In genomic region chr4:136425000-136425288, GRCm38 (mm10) we compare ENCODE assay signal across 8 mouse cellular contexts. TPM values are rescaled to one million over a fixed set of nuclear protein-coding genes. Genes with fewer than 3 reads are reported as not detected.
A peak's percentile ranks its signal among the peaks of the same experiment; 100 is the strongest.
DNase-seq lines count a peak whose midpoint lies in the region; ATAC-seq and TF ChIP-seq lines count a peak whose summit lies in the region.

No protein-coding gene starts in this region.

- TF ChIP-seq CTCF in heart, postnatal 0 days (IDR thresholded peaks at IDR 0.05; ENCODE audit: low read depth), result peak; percentile 26; the same call in 1 of the 2 replicates

- H3K27ac ChIP-seq in neural tube, embryonic 11.5 days (ENCODE audit: low read depth, low read length), result no peak overlapping the region
- H3K27ac ChIP-seq in heart, postnatal 0 days (ENCODE audit: low read depth), result no peak overlapping the region
- no peak overlapping the region for H3K27ac ChIP-seq in limb, embryonic 14.5 days (replicated peaks; ENCODE audit: low read depth, low read length)
- H3K27ac ChIP-seq in neural tube, embryonic 14.5 days (ENCODE audit: low read depth, low read length), result no peak overlapping the region

- no peak for TF ChIP-seq EP300 in heart, postnatal 0 days (IDR thresholded peaks at IDR 0.05; ENCODE audit: low read depth)

- H3K9ac ChIP-seq in neural tube, embryonic 11.5 days (ENCODE audit: low read length), result no peak overlapping the region
- H3K9ac ChIP-seq in heart, postnatal 0 days (replicated peaks; ENCODE audit: low read depth, low read length), result 0 out of 2 replicates have a peak overlapping the region, but pooled peaks have one; percentile 24
- peak overlapping the region; percentile 64 for H3K9ac ChIP-seq in limb, embryonic 14.5 days (ENCODE audit: low read depth, low read length, severe bottlenecking)
- peak overlapping the region; percentile 66 for H3K9ac ChIP-seq in neural tube, embryonic 14.5 days (replicated peaks; ENCODE audit: low read depth, low read length)

- H3K4me1 ChIP-seq in neural tube, embryonic 11.5 days (ENCODE audit: control insufficient read depth, insufficient read depth, low read length), result peaks cover 8% of the 10 kb centered on the region
- peaks cover 6% of the 10 kb centered on the region for H3K4me1 ChIP-seq in heart, postnatal 0 days (ENCODE audit: control insufficient read depth, insufficient read depth)
- peaks cover 8% of the 10 kb centered on the region; the same call in 1 of the 2 replicates for H3K4me1 ChIP-seq in limb, embryonic 14.5 days (ENCODE audit: control insufficient read depth, insufficient read depth, low read length)
- H3K4me1 ChIP-seq in neural tube, embryonic 14.5 days (ENCODE audit: control insufficient read depth, insufficient read depth, low read length), result peaks cover 8% of the 10 kb centered on the region; the same call in 1 of the 2 replicates

- ATAC-seq in neural tube, embryonic 11.5 days (ENCODE audit: insufficient read depth, low FRiP score, low TSS enrichment), result no peak
- no peak for ATAC-seq in heart, postnatal 0 days (ENCODE audit: insufficient read depth, low read depth)
- ATAC-seq in limb, embryonic 14.5 days (ENCODE audit: low FRiP score, low read depth), result no peak
- no peak for ATAC-seq in neural tube, embryonic 14.5 days (ENCODE audit: low read depth)
- no peak for ATAC-seq in frontal cortex, adult (ENCODE audit: low TSS enrichment)

- no peaks in the 10 kb centered on the region for H3K9me3 ChIP-seq in neural tube, embryonic 11.5 days (ENCODE audit: control insufficient read depth, low read length)
- no peaks in the 10 kb centered on the region for H3K9me3 ChIP-seq in heart, postnatal 0 days (replicated peaks; ENCODE audit: control insufficient read depth, low read length)
- H3K9me3 ChIP-seq in limb, embryonic 14.5 days (ENCODE audit: control insufficient read depth, low read length), result no peaks in the 10 kb centered on the region
- H3K9me3 ChIP-seq in neural tube, embryonic 14.5 days (ENCODE audit: control insufficient read depth, low read length), result no peaks in the 10 kb centered on the region

- no peak for TF ChIP-seq POLR2A in limb, embryonic 14.5 days (IDR thresholded peaks at IDR 0.05; ENCODE audit: borderline replicate concordance, extremely low read depth, insufficient read depth, insufficient read length)

- peak overlapping the region; percentile 46 for H3K4me2 ChIP-seq in neural tube, embryonic 11.5 days (ENCODE audit: low read depth)
- H3K4me2 ChIP-seq in heart, postnatal 0 days (ENCODE audit: low read depth, low read length), result peak overlapping the region; percentile 76
- peak overlapping the region; percentile 99 for H3K4me2 ChIP-seq in limb, embryonic 14.5 days (replicated peaks; ENCODE audit: low read depth, low read length, severe bottlenecking)
- peak overlapping the region; percentile 83 for H3K4me2 ChIP-seq in neural tube, embryonic 14.5 days (ENCODE audit: low read depth, low read length)

- H3K27me3 ChIP-seq in neural tube, embryonic 11.5 days (ENCODE audit: control insufficient read depth, insufficient read depth, low read length), result peaks cover 27% of the 10 kb centered on the region
- H3K27me3 ChIP-seq in heart, postnatal 0 days (ENCODE audit: control insufficient read depth, insufficient read depth, low read length), result peaks cover 45% of the 10 kb centered on the region
- H3K27me3 ChIP-seq in limb, embryonic 14.5 days (ENCODE audit: control insufficient read depth, insufficient read depth, low read length), result peaks cover 34% of the 10 kb centered on the region
- H3K27me3 ChIP-seq in neural tube, embryonic 14.5 days (ENCODE audit: control insufficient read depth, insufficient read depth, low read length), result peaks cover 11% of the 10 kb centered on the region; the same call in 1 of the 2 replicates

- intact Hi-C loops in gastrocnemius, postnatal 14 days (cut with DNase I; ENCODE audit: low total_unique reads), result no loop called here

- WGBS in neural tube, embryonic 11.5 days, result 4% methylated on average over 15 of the region's 15 CpGs
- WGBS in heart, postnatal 0 days, result 3% methylated on average over 15 of the region's 15 CpGs
- WGBS in limb, embryonic 14.5 days, result 7% methylated on average over 13 of the region's 15 CpGs
- WGBS in neural tube, embryonic 14.5 days, result 2% methylated on average over 15 of the region's 15 CpGs

- H3K4me3 ChIP-seq in neural tube, embryonic 11.5 days (ENCODE audit: low read depth, low read length), result peak overlapping the region; percentile 24
- H3K4me3 ChIP-seq in heart, postnatal 0 days (ENCODE audit: low read depth, low read length), result peak overlapping the region; percentile 51
- peak overlapping the region; percentile 53 for H3K4me3 ChIP-seq in limb, embryonic 14.5 days (replicated peaks; ENCODE audit: low read length)
- peak overlapping the region; percentile 44 for H3K4me3 ChIP-seq in neural tube, embryonic 14.5 days (ENCODE audit: low read depth, low read length)

- no peaks in the 10 kb centered on the region for H3K36me3 ChIP-seq in neural tube, embryonic 11.5 days (ENCODE audit: control insufficient read depth, insufficient read depth, low read length)
- no peaks in the 10 kb centered on the region for H3K36me3 ChIP-seq in heart, postnatal 0 days (replicated peaks; ENCODE audit: control insufficient read depth, insufficient read depth, low read length)
- no peaks in the 10 kb centered on the region for H3K36me3 ChIP-seq in limb, embryonic 14.5 days (ENCODE audit: control insufficient read depth, insufficient read depth, low read length)
- no peaks in the 10 kb centered on the region for H3K36me3 ChIP-seq in neural tube, embryonic 14.5 days (ENCODE audit: control insufficient read depth, insufficient read depth, low read length)

- no peak for DNase-seq in neural tube, embryonic 11.5 days (ENCODE audit: low spot score)
- DNase-seq in neural tube, embryonic 10.5 days (ENCODE audit: extremely low spot score, low spot score), result no peak
- DNase-seq in cerebellum, adult 8-10 months, result peak; percentile 26
- DNase-seq in heart, postnatal 0 days (ENCODE audit: low spot score), result no peak
- no peak for DNase-seq in limb, embryonic 14.5 days (ENCODE audit: low spot score)
- no peak for DNase-seq in gastrocnemius, postnatal 14 days

RNA-seq across cellular contexts. Expression of gene Htr1d, which starts 1.6 kb away (rescaled TPM):
- polyA plus RNA-seq in neural tube, embryonic 11.5 days (2014; fragmentation: Nextera tagmentation; extraction: Ambion mirVana), result 0.17 and 0.24 TPM in 2 replicates
- total RNA-seq in heart, postnatal 0 days (2014; rRNA removed; ENCODE audit: low replicate concordance), result not detected in 2 replicates
- not detected in 2 replicates for polyA plus RNA-seq in heart, postnatal 0 days (2015; fragmentation: Nextera tagmentation; extraction: Ambion mirVana)
- 0.23 and 0.63 TPM in 2 replicates for polyA plus RNA-seq in limb, embryonic 14.5 days (2012; rRNA removed)
- polyA plus RNA-seq in limb, embryonic 14.5 days (2014; fragmentation: Nextera tagmentation; extraction: Ambion mirVana), result 0.25 and 0.44 TPM in 2 replicates
- 2.5 and 2.6 TPM in 2 replicates for polyA plus RNA-seq in neural tube, embryonic 14.5 days (2014; fragmentation: Nextera tagmentation; extraction: Ambion mirVana)
- total RNA-seq in gastrocnemius, postnatal 14 days (2021), result not detected

RNA-seq across cellular contexts. Expression of gene 6030445D17Rik, which starts 37.1 kb away (rescaled TPM):
- polyA plus RNA-seq in neural tube, embryonic 11.5 days (2014; fragmentation: Nextera tagmentation; extraction: Ambion mirVana), result 0.13 TPM in 1 of 2 replicates, not detected in the other
- not detected in 2 replicates for total RNA-seq in heart, postnatal 0 days (2014; rRNA removed; ENCODE audit: low replicate concordance)
- 0.27 and 0.43 TPM in 2 replicates for polyA plus RNA-seq in heart, postnatal 0 days (2015; fragmentation: Nextera tagmentation; extraction: Ambion mirVana)
- 0.27 and 0.38 TPM in 2 replicates for polyA plus RNA-seq in limb, embryonic 14.5 days (2012; rRNA removed)
- 0.26 and 0.48 TPM in 2 replicates for polyA plus RNA-seq in limb, embryonic 14.5 days (2014; fragmentation: Nextera tagmentation; extraction: Ambion mirVana)
- polyA plus RNA-seq in neural tube, embryonic 14.5 days (2014; fragmentation: Nextera tagmentation; extraction: Ambion mirVana), result 0.45 and 0.50 TPM in 2 replicates
- under 1 TPM in 1 of 2 experiments, not detected in 1; 0.16 TPM for total RNA-seq in gastrocnemius, postnatal 14 days (2021)

RNA-seq across cellular contexts. Expression of gene Luzp1, which starts 44.6 kb away (rescaled TPM):
- polyA plus RNA-seq in neural tube, embryonic 11.5 days (2014; fragmentation: Nextera tagmentation; extraction: Ambion mirVana), result 79.9 and 95.7 TPM in 2 replicates
- total RNA-seq in heart, postnatal 0 days (2014; rRNA removed; ENCODE audit: low replicate concordance), result 22.6 and 24.5 TPM in 2 replicates
- polyA plus RNA-seq in heart, postnatal 0 days (2015; fragmentation: Nextera tagmentation; extraction: Ambion mirVana), result 80.2 and 91.1 TPM in 2 replicates
- 20.1 and 21.8 TPM in 2 replicates for polyA plus RNA-seq in limb, embryonic 14.5 days (2012; rRNA removed)
- 112 and 119 TPM in 2 replicates for polyA plus RNA-seq in limb, embryonic 14.5 days (2014; fragmentation: Nextera tagmentation; extraction: Ambion mirVana)
- polyA plus RNA-seq in neural tube, embryonic 14.5 days (2014; fragmentation: Nextera tagmentation; extraction: Ambion mirVana), result 56.8 and 65.2 TPM in 2 replicates
- 10 to 100 TPM; 17.4 to 20.6 TPM for total RNA-seq in gastrocnemius, postnatal 14 days (2021)

Comparison
In these comparisons a context has a peak if more than half of its experiments do, and no peak if none do; other contexts are left out.
1. H3K4me2 ChIP-seq: peak in every context shown above with its lines; median percentile 99 in limb, embryonic 14.5 days; 83 in neural tube, embryonic 14.5 days; 76 in heart, postnatal 0 days; 46 in neural tube, embryonic 11.5 days.